ENCODE assay signal across 12 mouse cellular contexts in genomic region chr13:56189688-56190087, GRCm38 (mm10). TPM values are rescaled to one million over a fixed set of nuclear protein-coding genes. Genes with fewer than 3 reads are reported as not detected.
A peak's percentile ranks its signal among the peaks of the same experiment; 100 is the strongest.
DNase-seq lines count a peak whose midpoint lies in the region; ATAC-seq and TF ChIP-seq lines count a peak whose summit lies in the region.
"Had no signal": no experiment of that assay in that cellular context is flagged by ENCODE, and none has a peak within 500 bp of the region (broad histone marks: within the 10 kb centered on the region; RNA-seq: fewer than 3 reads in every experiment).

No protein-coding gene starts in this region.

- WGBS in hindbrain, postnatal 0 days = 77% methylated on average over 5 of the region's 5 CpGs
- 85% methylated on average over 5 of the region's 5 CpGs for WGBS in hindbrain, embryonic 12.5 days

- no peak for DNase-seq in hindbrain, postnatal 0 days (ENCODE audit: low spot score)
- no peak for DNase-seq in testis, postnatal 10 days (ENCODE audit: low spot score)
- no peak for DNase-seq in right cerebral cortex, postnatal 4 days
- no peak for DNase-seq in left cerebral cortex, adult 11 months (ENCODE audit: low spot score)
- DNase-seq: heart, postnatal 4 days; kidney, postnatal 14 days had no signal

- no peak overlapping the region for H3K9ac ChIP-seq in hindbrain, postnatal 0 days (replicated peaks; ENCODE audit: low read length)
- no peak overlapping the region for H3K9ac ChIP-seq in hindbrain, embryonic 12.5 days
- H3K9ac ChIP-seq: lung, embryonic 15.5 days had no signal

- no peaks in the 10 kb centered on the region for H3K4me1 ChIP-seq in hindbrain, postnatal 0 days (ENCODE audit: insufficient read depth, low read length)
- H3K4me1 ChIP-seq in hindbrain, embryonic 12.5 days = no peaks in the 10 kb centered on the region
- H3K4me1 ChIP-seq in testis, adult 2 months (ENCODE audit: control insufficient read depth, insufficient read depth, low read length) = no peaks in the 10 kb centered on the region
- peaks cover 15% of the 10 kb centered on the region for H3K4me1 ChIP-seq in bone marrow macrophage, adult 2 months (ENCODE audit: control insufficient read depth, insufficient read depth, low read length)
- H3K4me1 ChIP-seq: lung, embryonic 15.5 days had no signal

- ATAC-seq in hindbrain, postnatal 0 days = no peak
- no peak for ATAC-seq in hindbrain, embryonic 12.5 days (ENCODE audit: low FRiP score)
- ATAC-seq in granulocyte monocyte progenitor cell, adult 5-6 weeks (replicated peaks; ENCODE audit: poor library complexity, severe bottlenecking) = no peak
- ATAC-seq: Patski had no signal

- H3K9me3 ChIP-seq in hindbrain, postnatal 0 days (ENCODE audit: low read length) = no peaks in the 10 kb centered on the region
- 0 out of 2 replicates have a peak, but pooled peaks cover 4% of the 10 kb centered on the region for H3K9me3 ChIP-seq in hindbrain, embryonic 12.5 days (replicated peaks)
- H3K9me3 ChIP-seq: lung, embryonic 15.5 days had no signal

- H3K4me2 ChIP-seq in hindbrain, postnatal 0 days (ENCODE audit: low read depth, low read length) = no peak overlapping the region
- H3K4me2 ChIP-seq in hindbrain, embryonic 12.5 days (replicated peaks) = no peak overlapping the region
- H3K4me2 ChIP-seq: lung, embryonic 15.5 days had no signal

- H3K27me3 ChIP-seq in hindbrain, postnatal 0 days (ENCODE audit: insufficient read depth, low read length) = no peaks in the 10 kb centered on the region
- H3K27me3 ChIP-seq in hindbrain, embryonic 12.5 days = no peaks in the 10 kb centered on the region
- H3K27me3 ChIP-seq in testis, adult 2 months (ENCODE audit: control insufficient read depth, insufficient read depth, low read length) = no peaks in the 10 kb centered on the region
- H3K27me3 ChIP-seq: Patski had no signal

- H3K27ac ChIP-seq in hindbrain, postnatal 0 days = no peak overlapping the region
- no peak overlapping the region for H3K27ac ChIP-seq in hindbrain, embryonic 12.5 days
- H3K27ac ChIP-seq in testis, adult 2 months (ENCODE audit: control insufficient read depth, insufficient read depth, low read depth, low read length) = no peak overlapping the region
- no peak overlapping the region for H3K27ac ChIP-seq in bone marrow macrophage, adult 2 months (ENCODE audit: insufficient read depth, low read depth, low read length)
- H3K27ac ChIP-seq: lung, embryonic 15.5 days had no signal

- no peak overlapping the region for H3K4me3 ChIP-seq in hindbrain, postnatal 0 days (ENCODE audit: low read length)
- H3K4me3 ChIP-seq in hindbrain, embryonic 12.5 days = no peak overlapping the region
- H3K4me3 ChIP-seq in testis, adult 2 months (ENCODE audit: control insufficient read depth, low read depth, low read length) = no peak overlapping the region
- no peak overlapping the region for H3K4me3 ChIP-seq in bone marrow macrophage, adult 2 months (ENCODE audit: insufficient read depth, low read length)
- H3K4me3 ChIP-seq: lung, embryonic 15.5 days had no signal

- no peaks in the 10 kb centered on the region for H3K36me3 ChIP-seq in hindbrain, postnatal 0 days (ENCODE audit: insufficient read depth, low read length)
- H3K36me3 ChIP-seq in hindbrain, embryonic 12.5 days = no peaks in the 10 kb centered on the region
- no peaks in the 10 kb centered on the region for H3K36me3 ChIP-seq in testis, adult 2 months (ENCODE audit: control insufficient read depth, insufficient read depth, low read length)
- H3K36me3 ChIP-seq: lung, embryonic 15.5 days had no signal

- TF ChIP-seq CTCF in hindbrain, postnatal 0 days (IDR thresholded peaks at IDR 0.05; ENCODE audit: low read depth) = 0 out of 2 replicates have a peak, but pooled peaks have one; percentile 13
- peak; percentile 54; the same call in 1 of the 2 replicates for TF ChIP-seq CTCF in testis, adult 2 months (IDR thresholded peaks at IDR 0.05; ENCODE audit: control insufficient read depth, insufficient read depth, insufficient replicate concordance, low read depth, low read length)
- TF ChIP-seq CTCF in bone marrow macrophage, adult 2 months (IDR thresholded peaks at IDR 0.05; ENCODE audit: low read depth, low read length) = 0 out of 2 replicates have a peak, but pooled peaks have one; percentile 19

- TF ChIP-seq POLR2A in testis, adult 2 months (IDR thresholded peaks at IDR 0.05; ENCODE audit: control insufficient read depth, low read depth, low read length) = no peak
- TF ChIP-seq POLR2A in bone marrow macrophage, adult 2 months (IDR thresholded peaks at IDR 0.05; ENCODE audit: borderline replicate concordance, low read depth, low read length) = no peak

RNA-seq across cellular contexts. Expression of gene Tifab, which starts 11.0 kb away (rescaled TPM):
- total RNA-seq in hindbrain, postnatal 0 days (2014; rRNA removed) = 0.31 TPM in 1 of 2 replicates, not detected in the other
- 0.54 and 0.75 TPM in 2 replicates for polyA plus RNA-seq in hindbrain, postnatal 0 days (2015; fragmentation: Nextera tagmentation; extraction: Ambion mirVana)
- polyA plus RNA-seq in hindbrain, embryonic 12.5 days (2016; fragmentation: Nextera tagmentation; extraction: Ambion mirVana) = 1.5 and 1.6 TPM in 2 replicates
- polyA plus RNA-seq in testis, adult 2 months (2012; rRNA removed) = 0.15 and 0.35 TPM in 2 replicates
- 107 and 112 TPM in 2 replicates for polyA plus RNA-seq in bone marrow macrophage, adult 2 months (2012; ENCODE audit: insufficient read depth, insufficient read length, missing spikeins)
- 148 and 174 TPM in 2 replicates for total RNA-seq in granulocyte monocyte progenitor cell, adult 5-6 weeks (2014; fragmentation: Nextera tagmentation)
- 115 and 120 TPM in 2 replicates for total RNA-seq in granulocyte monocyte progenitor cell, adult 5-6 weeks (2017)
- polyA plus RNA-seq: Patski had no signal

RNA-seq across cellular contexts. Expression of gene H2afy, which starts 53.5 kb away (rescaled TPM):
- total RNA-seq in hindbrain, postnatal 0 days (2014; rRNA removed) = 181 and 192 TPM in 2 replicates
- 175 and 193 TPM in 2 replicates for polyA plus RNA-seq in hindbrain, postnatal 0 days (2015; fragmentation: Nextera tagmentation; extraction: Ambion mirVana)
- 491 and 497 TPM in 2 replicates for polyA plus RNA-seq in hindbrain, embryonic 12.5 days (2016; fragmentation: Nextera tagmentation; extraction: Ambion mirVana)
- polyA plus RNA-seq in testis, adult 2 months (2012; rRNA removed) = 56.3 and 61.0 TPM in 2 replicates
- 179 and 191 TPM in 2 replicates for polyA plus RNA-seq in bone marrow macrophage, adult 2 months (2012; ENCODE audit: insufficient read depth, insufficient read length, missing spikeins)
- total RNA-seq in granulocyte monocyte progenitor cell, adult 5-6 weeks (2014; fragmentation: Nextera tagmentation) = 930 and 1,115 TPM in 2 replicates
- 1,419 and 1,485 TPM in 2 replicates for total RNA-seq in granulocyte monocyte progenitor cell, adult 5-6 weeks (2017)

Comparison
In these comparisons a context has a peak if more than half of its experiments do, and no peak if none do; other contexts are left out.
1. RNA of gene Tifab, which starts 11.0 kb away (polyA plus RNA-seq): 107 to 112 TPM in bone marrow macrophage, adult 2 months; 1.5 to 1.6 TPM in hindbrain, embryonic 12.5 days, 0.54 to 0.75 TPM in hindbrain, postnatal 0 days and 0.15 to 0.35 TPM in testis, adult 2 months; every median in the first group is over 10 times any median in the second.
2. Peak in every context shown above with its lines, with median percentiles within 50 percentile points of each other: CTCF ChIP-seq.